Mouse (Mus musculus) thymus, postnatal 0 days (tissue): ENCODE results near the gene Cacna1h. TPM values are rescaled to one million over a fixed set of nuclear protein-coding genes. Genes with fewer than 3 reads are reported as not detected.

Experiments used
- DNase-seq: peaks from one replicate; pipeline ENCODE4 v3.0.0-alpha.2; 2015; ENCODE audit warnings: low spot score
- polyA plus RNA-seq: library from polyadenylated mRNA; unstranded; fragments of >200 nt; fragmentation: Nextera tagmentation; extraction: Ambion mirVana; gene quantifications from 2 replicates; pipeline ENCODE4 v1.2.1, GENCODE M21; 2015

Gene Cacna1h
- polyA plus RNA-seq, 1 experiment from 2014 or later, result 0.18 TPM

- no peak for DNase-seq
Measured at GRCm38 (mm10) chr17:25332321-25332720, 101.3 kb downstream of the Cacna1h start.

Other genes with a start within 250 kb of the Cacna1h start
- gene BC003965, start 249.2 kb downstream of the Cacna1h start, polyA plus RNA-seq, result 34.4 and 34.5 TPM in 2 replicates
- 12.4 and 13.9 TPM in 2 replicates for gene Unkl, start 245.4 kb downstream of the Cacna1h start, polyA plus RNA-seq
- gene Gnptg, start 193.7 kb downstream of the Cacna1h start, polyA plus RNA-seq, result 60.4 and 61.6 TPM in 2 replicates
- 73.5 and 74.0 TPM in 2 replicates for gene Tsr3, start 193.6 kb downstream of the Cacna1h start, polyA plus RNA-seq
- gene Baiap3, start 177.4 kb downstream of the Cacna1h start, polyA plus RNA-seq, result 28.9 and 32.5 TPM in 2 replicates
- 772 and 787 TPM in 2 replicates for gene Ube2i, start 159.2 kb downstream of the Cacna1h start, polyA plus RNA-seq
- gene Prss34, start 135.4 kb downstream of the Cacna1h start, polyA plus RNA-seq, result 1.2 and 2.1 TPM in 2 replicates
- 0.30 TPM in 1 of 2 replicates, not detected in the other for gene Prss28, start 125.1 kb downstream of the Cacna1h start, polyA plus RNA-seq
- gene Prss29, start 115.1 kb downstream of the Cacna1h start, polyA plus RNA-seq, result 1.6 and 1.9 TPM in 2 replicates
- 0.30 and 0.40 TPM in 2 replicates for gene Tpsab1, start 88.2 kb downstream of the Cacna1h start, polyA plus RNA-seq
- 8.0 and 9.1 TPM in 2 replicates for gene Tpsb2, start 67.5 kb downstream of the Cacna1h start, polyA plus RNA-seq
- gene Tpsg1, start 64.5 kb downstream of the Cacna1h start, polyA plus RNA-seq, result 0.36 and 0.52 TPM in 2 replicates
- gene Tekt4, start 20.8 kb upstream of the Cacna1h start, polyA plus RNA-seq, result 0.20 and 0.53 TPM in 2 replicates
- gene Sstr5, start 63.5 kb upstream of the Cacna1h start, polyA plus RNA-seq, result 0.05 and 0.07 TPM in 2 replicates
- 0.23 and 0.26 TPM in 2 replicates for gene Sox8, start 136.9 kb upstream of the Cacna1h start, polyA plus RNA-seq
- 15.5 and 16.1 TPM in 2 replicates for gene Lmf1, start 145.3 kb upstream of the Cacna1h start, polyA plus RNA-seq